Comparison of ENCODE assay signal across 1 mouse cellular context in genomic region chr17:80183615-80184014, GRCm38 (mm10).
TF ChIP-seq lines count a peak whose summit lies in the region.

No protein-coding gene starts in this region.

TF ChIP-seq in CH12.LX, 34 proteins besides CTCF, POLR2A, EP300 and RAD21 (continued from another document):
- TF ChIP-seq PAX5 (IDR thresholded peaks at IDR 0.05; ENCODE audit: low read length), result no peak
- TF ChIP-seq ZKSCAN1 (IDR thresholded peaks at IDR 0.05; ENCODE audit: borderline replicate concordance, low read depth, low read length), result no peak
- TF ChIP-seq KAT2A (IDR thresholded peaks at IDR 0.05; ENCODE audit: insufficient replicate concordance, low read length), result no peak
- no peak for TF ChIP-seq RCOR1 (conservative IDR thresholded peaks at IDR 0.05; ENCODE audit: low read depth, low read length)
- 0 out of 2 replicates have a peak, but pooled peaks have one; percentile 33 for TF ChIP-seq MXI1 (IDR thresholded peaks at IDR 0.05; ENCODE audit: low read depth, low read length)
- no peak for TF ChIP-seq NRF1 (IDR thresholded peaks at IDR 0.05; ENCODE audit: low read depth, low read length)
- TF ChIP-seq SMC3 (IDR thresholded peaks at IDR 0.05; ENCODE audit: low read depth, low read length), result no peak
- TF ChIP-seq IRF4 (IDR thresholded peaks at IDR 0.05; ENCODE audit: low read depth, low read length), result peak; percentile 75
- TF ChIP-seq JUND (conservative IDR thresholded peaks at IDR 0.05; ENCODE audit: low read depth, low read length), result no peak
- TF ChIP-seq MYC (IDR thresholded peaks at IDR 0.05; ENCODE audit: low read depth, low read length), result 0 out of 2 replicates have a peak, but pooled peaks have one; percentile 49
- TF ChIP-seq HCFC1 (IDR thresholded peaks at IDR 0.05; ENCODE audit: low read depth, low read length), result no peak
- TF ChIP-seq MAX (IDR thresholded peaks at IDR 0.05; ENCODE audit: low read length), result peak; percentile 13; the same call in 1 of the 2 replicates
- 0 out of 2 replicates have a peak, but pooled peaks have one; percentile 12 for TF ChIP-seq BHLHE40 (IDR thresholded peaks at IDR 0.05; ENCODE audit: low read depth, low read length)
TF ChIP-seq in CH12.LX: peak in this region for 5.
